Mouse (Mus musculus): ENCODE results near the gene Ranbp1. TPM values are rescaled to one million over a fixed set of nuclear protein-coding genes. Genes with fewer than 3 reads are reported as not detected.
"Not testable (repeated sequence)": the region's sequence is repeated elsewhere in the genome, so short reads cannot be mapped to it uniquely, and the experiment has no call there.

Ranbp1 gene
- polyA plus RNA-seq, 1 experiment: 53.6 TPM

- DNase-seq (ENCODE audit: low read depth in 1 of 2, low spot score in 2 of 2): no peak
- Histone ChIP-seq H3K27me3 (ENCODE audit: control insufficient read depth, insufficient read depth, low read length) (no peaks in the 10 kb centered on the region), H3K27ac (ENCODE audit: insufficient read depth, low read length) (no peak overlapping the region), H3K4me1 (ENCODE audit: control insufficient read depth, insufficient read depth, insufficient read length) (no peaks in the 10 kb centered on the region), H3K4me3 (ENCODE audit: extremely low read depth, insufficient read depth, insufficient read length) (no peak overlapping the region), H3K36me3 (ENCODE audit: control insufficient read depth, insufficient read depth, low read length) (no peaks in the 10 kb centered on the region)
- WGBS: 92% methylated on average over 6 of the region's 6 CpGs
- TF ChIP-seq POLR2A (IDR thresholded peaks at IDR 0.05; ENCODE audit: low read depth, low read length): no peak
- TF ChIP-seq CTCF (IDR thresholded peaks at IDR 0.05; ENCODE audit: extremely low read depth, insufficient read depth, insufficient read length, insufficient replicate concordance): no peak
These were observed 50.7 kb downstream of the Ranbp1 start for GRCm38 (mm10) chr16:18197881-18198280.

GRCm38 (mm10) chr16:18195561-18195960 is 53.0 kb downstream of the Ranbp1 start:
- not testable (repeated sequence) for H3K27me3 ChIP-seq (ENCODE audit: control insufficient read depth, insufficient read depth, low read length); DNase-seq (ENCODE audit: low read depth in 1 of 2, low spot score in 2 of 2); H3K36me3 ChIP-seq (ENCODE audit: control insufficient read depth, insufficient read depth, low read length); H3K4me1 ChIP-seq (ENCODE audit: control insufficient read depth, insufficient read depth, insufficient read length); H3K27ac ChIP-seq (ENCODE audit: insufficient read depth, low read length); H3K4me3 ChIP-seq (ENCODE audit: extremely low read depth, insufficient read depth, insufficient read length)
- WGBS: 55% methylated on average over 3 of the region's 3 CpGs

DNA sequence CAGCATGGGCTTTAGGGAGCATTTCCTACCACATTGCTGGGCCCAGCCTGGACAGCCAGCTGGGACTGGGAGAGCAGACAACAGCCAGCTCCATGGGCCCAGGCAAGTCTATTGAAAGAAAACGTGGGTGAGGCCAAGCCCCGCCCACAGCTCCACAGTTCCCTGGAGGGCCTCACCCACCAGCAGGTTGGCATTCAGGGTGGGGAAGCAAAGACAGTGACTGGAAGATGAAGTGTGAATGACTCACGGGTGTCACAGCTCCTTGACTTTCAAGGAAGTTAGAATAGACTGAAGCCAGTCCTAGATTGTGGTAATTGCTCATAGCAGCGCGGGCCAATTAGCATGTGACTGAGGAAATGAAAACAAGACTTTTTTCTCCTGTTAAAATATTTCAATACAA is 53.5 kb downstream of the Ranbp1 start:
- Histone ChIP-seq H3K27me3 (ENCODE audit: control insufficient read depth, insufficient read depth, low read length) (no peaks in the 10 kb centered on the region), H3K36me3 (ENCODE audit: control insufficient read depth, insufficient read depth, low read length) (no peaks in the 10 kb centered on the region), H3K4me1 (ENCODE audit: control insufficient read depth, insufficient read depth, insufficient read length) (no peaks in the 10 kb centered on the region), H3K4me3 (ENCODE audit: extremely low read depth, insufficient read depth, insufficient read length) (no peak overlapping the region), H3K27ac (ENCODE audit: insufficient read depth, low read length) (no peak overlapping the region)
- TF ChIP-seq CTCF (IDR thresholded peaks at IDR 0.05; ENCODE audit: extremely low read depth, insufficient read depth, insufficient read length, insufficient replicate concordance) (no peak), POLR2A (IDR thresholded peaks at IDR 0.05; ENCODE audit: low read depth, low read length) (no peak)
- no peak for DNase-seq (ENCODE audit: low read depth in 1 of 2, low spot score in 2 of 2)
- WGBS: 21% methylated on average over 5 of the region's 5 CpGs

GRCm38 (mm10) chr16:18194208-18194985 is 54.1 kb downstream of the Ranbp1 start:
- WGBS: 74% methylated on average over 15 of the region's 15 CpGs
- H3K27me3 ChIP-seq (ENCODE audit: control insufficient read depth, insufficient read depth, low read length): no peaks in the 10 kb centered on the region
- no peak overlapping the region for H3K4me3 ChIP-seq (ENCODE audit: extremely low read depth, insufficient read depth, insufficient read length)
- no peak for DNase-seq (ENCODE audit: low read depth in 1 of 2, low spot score in 2 of 2)
- H3K27ac ChIP-seq (ENCODE audit: insufficient read depth, low read length): no peak overlapping the region
- TF ChIP-seq POLR2A (IDR thresholded peaks at IDR 0.05; ENCODE audit: low read depth, low read length) (no peak), CTCF (IDR thresholded peaks at IDR 0.05; ENCODE audit: extremely low read depth, insufficient read depth, insufficient read length, insufficient replicate concordance) (no peak)
- H3K36me3 ChIP-seq (ENCODE audit: control insufficient read depth, insufficient read depth, low read length): no peaks in the 10 kb centered on the region
- no peaks in the 10 kb centered on the region for H3K4me1 ChIP-seq (ENCODE audit: control insufficient read depth, insufficient read depth, insufficient read length)

DNA sequence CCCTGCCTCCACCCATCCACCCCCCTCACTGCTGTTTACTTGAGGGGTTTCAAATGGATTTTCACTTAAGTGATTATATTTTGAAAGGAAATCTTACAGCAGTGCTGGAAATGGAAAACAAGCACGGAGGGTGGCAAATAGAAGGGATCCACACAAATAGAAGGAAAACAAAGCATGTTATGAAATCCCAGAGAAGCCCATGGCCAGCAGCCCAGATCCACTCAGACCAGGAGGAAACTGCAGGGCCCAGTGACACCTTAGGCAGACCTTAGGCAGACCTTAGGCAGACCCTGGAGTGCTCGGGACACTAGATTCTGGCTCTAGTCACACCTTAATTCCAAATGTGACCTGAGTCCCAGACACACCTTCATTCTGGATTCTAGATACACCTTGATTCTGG is 57.5 kb downstream of the Ranbp1 start:
- TF ChIP-seq CTCF (IDR thresholded peaks at IDR 0.05; ENCODE audit: extremely low read depth, insufficient read depth, insufficient read length, insufficient replicate concordance) (no peak), POLR2A (IDR thresholded peaks at IDR 0.05; ENCODE audit: low read depth, low read length) (no peak)
- DNase-seq (ENCODE audit: low read depth in 1 of 2, low spot score in 2 of 2): no peak
- Histone ChIP-seq H3K36me3 (ENCODE audit: control insufficient read depth, insufficient read depth, low read length) (no peaks in the 10 kb centered on the region), H3K4me3 (ENCODE audit: extremely low read depth, insufficient read depth, insufficient read length) (no peak overlapping the region), H3K27ac (ENCODE audit: insufficient read depth, low read length) (no peak overlapping the region), H3K27me3 (ENCODE audit: control insufficient read depth, insufficient read depth, low read length) (no peaks in the 10 kb centered on the region), H3K4me1 (ENCODE audit: control insufficient read depth, insufficient read depth, insufficient read length) (no peaks in the 10 kb centered on the region)
- WGBS: 85% methylated on average over 2 of the region's 2 CpGs

Other genes starting within 250 kb of the Ranbp1 start
- gene Dgcr6, start 195.9 kb downstream of the Ranbp1 start, polyA plus RNA-seq (2012; rRNA removed): 17.6 and 20.3 TPM in 2 replicates
- 11.3 and 13.1 TPM in 2 replicates for gene Prodh, start 158.5 kb downstream of the Ranbp1 start, polyA plus RNA-seq (2012; rRNA removed)
- gene Rtn4r, start 121.1 kb downstream of the Ranbp1 start, polyA plus RNA-seq (2012; rRNA removed): 10.2 and 10.9 TPM in 2 replicates
- not detected in 2 replicates for gene Ccdc188, start 30.9 kb downstream of the Ranbp1 start, polyA plus RNA-seq (2012; rRNA removed)
- gene Zdhhc8, start 13.6 kb downstream of the Ranbp1 start, polyA plus RNA-seq (2012; rRNA removed): 52.3 and 72.4 TPM in 2 replicates
- 56.2 and 65.4 TPM in 2 replicates for gene Trmt2a, start 53 bp downstream of the Ranbp1 start, polyA plus RNA-seq (2012; rRNA removed)
- gene Gm49776, start 9.6 kb upstream of the Ranbp1 start, polyA plus RNA-seq (2012; rRNA removed): not detected in 2 replicates
- gene Dgcr8, start 40.5 kb upstream of the Ranbp1 start, polyA plus RNA-seq (2012; rRNA removed): 20.4 and 21.9 TPM in 2 replicates
- gene Tango2, start 99.4 kb upstream of the Ranbp1 start, polyA plus RNA-seq (2012; rRNA removed): 29.4 and 31.1 TPM in 2 replicates
- gene Arvcf, start 99.5 kb upstream of the Ranbp1 start, polyA plus RNA-seq (2012; rRNA removed): 55.9 and 57.1 TPM in 2 replicates
- 22.3 and 29.0 TPM in 2 replicates for gene Txnrd2, start 177.7 kb upstream of the Ranbp1 start, polyA plus RNA-seq (2012; rRNA removed)
- 64.7 and 87.1 TPM in 2 replicates for gene Comt, start 178.1 kb upstream of the Ranbp1 start, polyA plus RNA-seq (2012; rRNA removed)
- 11.3 and 15.4 TPM in 2 replicates for gene Gnb1l, start 250.0 kb upstream of the Ranbp1 start, polyA plus RNA-seq (2012; rRNA removed)

All from spleen, adult 2 months (tissue).